Mouse (Mus musculus) MEL (cell line): ENCODE measurements around the gene Gm21976. TPM values are rescaled to one million over a fixed set of nuclear protein-coding genes. Genes with fewer than 3 reads are reported as not detected.

ENCODE experiments used
- DNase-seq: peaks from one replicate; pipeline ENCODE4 v3.0.0; 2011; ENCODE audit warnings: low read depth, low spot score
- H3K27ac ChIP-seq: 2 replicates; pipeline ENCODE4 v1.5.1; 2012; ENCODE audit warnings: low read depth, mild to moderate bottlenecking, control low read depth, low read length, moderate library complexity; ENCODE audit not compliant: control insufficient read depth
- H3K27me3 ChIP-seq, 2 experiments: fragments of 150-350 bp in 1 of 2; sonication (generic) in 1 of 2; 2 replicates each; pipeline ENCODE4 v1.6.1; 2012; ENCODE audit warnings: low read length in 2 of 2, mild to moderate bottlenecking in 2 of 2, improper control_type of control experiment in 1 of 2, moderate library complexity in 1 of 2; ENCODE audit not compliant: insufficient read depth in 2 of 2, control insufficient read depth in 1 of 2
- H3K36me3 ChIP-seq, 2 experiments: 2 replicates each; pipeline ENCODE4 v1.6.1; 2012 to 2014; ENCODE audit warnings: low read length in 2 of 2, improper control_type of control experiment in 1 of 2, inconsistent platforms in 1 of 2, mild to moderate bottlenecking in 1 of 2; ENCODE audit not compliant: insufficient read depth in 2 of 2, control insufficient read depth in 1 of 2
- H3K4me1 ChIP-seq, 2 experiments: fragments of 150-350 bp in 1 of 2; sonication (generic) in 1 of 2; 2 replicates each; pipeline ENCODE4 v1.6.1; 2012; ENCODE audit warnings: low read length in 2 of 2, improper control_type of control experiment in 1 of 2, mild to moderate bottlenecking in 1 of 2; ENCODE audit not compliant: insufficient read depth in 2 of 2, control insufficient read depth in 1 of 2
- H3K4me3 ChIP-seq, 2 experiments: fragments of 150-350 bp in 1 of 2; sonication (generic) in 1 of 2; 2 replicates each; pipeline ENCODE4 v1.5.1; 2012; ENCODE audit warnings: low read depth in 2 of 2, low read length in 2 of 2, mild to moderate bottlenecking in 2 of 2, moderate library complexity in 2 of 2, control low read depth in 1 of 2, improper control_type of control experiment in 1 of 2; ENCODE audit not compliant: control insufficient read depth in 1 of 2, insufficient read depth in 1 of 2
- H3K79me2 ChIP-seq: 2 replicates; pipeline ENCODE4 v1.6.1; 2012; ENCODE audit warnings: mild to moderate bottlenecking, low read length, moderate library complexity; ENCODE audit not compliant: control insufficient read depth, poor library complexity, insufficient read depth
- H3K9ac ChIP-seq: 2 replicates; pipeline ENCODE4 v1.6.1; 2012; ENCODE audit warnings: low read depth, mild to moderate bottlenecking, control low read depth, low read length, moderate library complexity; ENCODE audit not compliant: control insufficient read depth, poor library complexity, severe bottlenecking
- H3K9me3 ChIP-seq: fragments of 150-350 bp; sonication (generic); replicated peaks from 2 replicates; pipeline ENCODE4 v1.6.1; 2012; ENCODE audit warnings: mild to moderate bottlenecking, low read length, improper control_type of control experiment, moderate library complexity; ENCODE audit not compliant: insufficient read depth
- CHD2 ChIP-seq: IDR thresholded peaks from 2 replicates; pipeline ENCODE4 v1.6.1; 2011; ENCODE audit warnings: low read length, improper control_type of control experiment
- CTCF ChIP-seq, 3 experiments: IDR thresholded peaks in 2 of 3; conservative IDR thresholded peaks in 1 of 3; 2 replicates each; pipeline ENCODE4 v1.5.1; 2011 to 2012; ENCODE audit warnings: low read length in 3 of 3, low read depth in 2 of 3, mild to moderate bottlenecking in 2 of 3, improper control_type of control experiment in 1 of 3, inconsistent platforms in 1 of 3, mixed read lengths in 1 of 3, moderate library complexity in 1 of 3; ENCODE audit not compliant: control insufficient read depth in 1 of 3, insufficient read depth in 1 of 3, poor library complexity in 1 of 3, severe bottlenecking in 1 of 3
- ELF1 ChIP-seq: IDR thresholded peaks from 2 replicates; pipeline ENCODE4 v1.6.1; 2014; ENCODE audit warnings: low read depth, mild to moderate bottlenecking, inconsistent platforms, low read length, improper control_type of control experiment, moderate library complexity
- EP300 ChIP-seq, 2 experiments: IDR thresholded peaks; 2 replicates each; pipeline ENCODE4 v1.6.1; 2011; ENCODE audit warnings: improper control_type of control experiment in 2 of 2, low read length in 2 of 2, low read depth in 1 of 2, mild to moderate bottlenecking in 1 of 2
- GABPA ChIP-seq: IDR thresholded peaks from 2 replicates; pipeline ENCODE4 v1.6.1; 2012; ENCODE audit warnings: low read depth, mild to moderate bottlenecking, inconsistent platforms, low read length, improper control_type of control experiment, moderate library complexity
- JUND ChIP-seq: IDR thresholded peaks from 2 replicates; pipeline ENCODE4 v1.6.1; 2011; ENCODE audit warnings: low read depth, mild to moderate bottlenecking, improper control_type of control experiment, low read length
- KAT2A ChIP-seq: conservative IDR thresholded peaks from 2 replicates; pipeline ENCODE4 v1.6.1; 2012; ENCODE audit warnings: low read depth, low read length, improper control_type of control experiment, inconsistent platforms
- MAFK ChIP-seq: IDR thresholded peaks from 2 replicates; pipeline ENCODE4 v1.6.1; 2011; ENCODE audit warnings: low read depth, mild to moderate bottlenecking, low read length, improper control_type of control experiment, borderline replicate concordance
- MAX ChIP-seq: IDR thresholded peaks from 2 replicates; pipeline ENCODE4 v1.6.1; 2011; ENCODE audit warnings: low read length, improper control_type of control experiment
- MYC ChIP-seq: IDR thresholded peaks from 2 replicates; pipeline ENCODE4 v1.6.1; 2011; ENCODE audit warnings: low read depth, mild to moderate bottlenecking, low read length, improper control_type of control experiment, moderate library complexity
- NELFE ChIP-seq: IDR thresholded peaks from 2 replicates; pipeline ENCODE4 v1.6.1; 2011; ENCODE audit warnings: low read depth, low read length, improper control_type of control experiment
- RAD21 ChIP-seq: IDR thresholded peaks from 2 replicates; pipeline ENCODE4 v1.6.1; 2011; ENCODE audit warnings: mild to moderate bottlenecking, low read depth, low read length, improper control_type of control experiment
- SIN3A ChIP-seq: IDR thresholded peaks from 2 replicates; pipeline ENCODE4 v1.6.1; 2012; ENCODE audit warnings: low read length, improper control_type of control experiment, inconsistent platforms
- TBP ChIP-seq: IDR thresholded peaks from 2 replicates; pipeline ENCODE4 v1.8.0; 2011; ENCODE audit warnings: low read depth, low read length, improper control_type of control experiment
- TCF12 ChIP-seq: IDR thresholded peaks from 2 replicates; pipeline ENCODE4 v1.6.1; 2014; ENCODE audit warnings: low read depth, mild to moderate bottlenecking, inconsistent platforms, low read length, improper control_type of control experiment, moderate library complexity
- UBTF ChIP-seq: IDR thresholded peaks from 2 replicates; pipeline ENCODE4 v1.6.1; 2012; ENCODE audit warnings: low read depth, mild to moderate bottlenecking, inconsistent platforms, low read length, improper control_type of control experiment, moderate library complexity, borderline replicate concordance; ENCODE audit not compliant: insufficient read depth
- USF1 ChIP-seq: IDR thresholded peaks from 2 replicates; pipeline ENCODE4 v1.6.1; 2014; ENCODE audit warnings: low read depth, mild to moderate bottlenecking, inconsistent platforms, low read length, improper control_type of control experiment, moderate library complexity
- USF2 ChIP-seq, 2 experiments: IDR thresholded peaks; 2 replicates each; pipeline ENCODE4 v1.6.1; 2011 to 2012; ENCODE audit warnings: improper control_type of control experiment in 2 of 2, low read length in 2 of 2, borderline replicate concordance in 1 of 2, inconsistent platforms in 1 of 2, low read depth in 1 of 2, mild to moderate bottlenecking in 1 of 2; ENCODE audit not compliant: insufficient read depth in 1 of 2
- ZC3H11A ChIP-seq: IDR thresholded peaks from 2 replicates; pipeline ENCODE4 v1.6.1; 2012; ENCODE audit warnings: low read depth, mild to moderate bottlenecking, inconsistent platforms, low read length, improper control_type of control experiment
- ZMIZ1 ChIP-seq: IDR thresholded peaks from 2 replicates; pipeline ENCODE4 v1.6.1; 2012; ENCODE audit warnings: low read depth, mild to moderate bottlenecking, inconsistent platforms, low read length, improper control_type of control experiment, moderate library complexity
- ZNF384 ChIP-seq: IDR thresholded peaks from 2 replicates; pipeline ENCODE4 v1.6.1; 2012; ENCODE audit warnings: low read depth, mild to moderate bottlenecking, inconsistent platforms, low read length, improper control_type of control experiment
- polyA plus RNA-seq, 2 experiments: library from polyadenylated mRNA; stranded (reverse) in 1 of 2; unstranded in 1 of 2; fragments of >175 nt in 1 of 2; fragments of >200 nt in 1 of 2; gene quantifications; 2 replicates each; pipeline versions ENCODE4 v1.2.1 to v1.2.4; 2012; ENCODE audit warnings: low replicate concordance in 2 of 2, low read depth in 1 of 2; ENCODE audit not compliant: insufficient read length in 2 of 2, insufficient read depth in 1 of 2, missing spikeins in 1 of 2
- total RNA-seq: library from RNA; depleted of rRNA; stranded (reverse); fragments of 300-350 nt; gene quantifications from 2 replicates; pipeline ENCODE4 v1.2.3, GENCODE M21; 2012

Gm21976 gene
- total and polyA plus RNA-seq, 3 experiments: not detected

DNA sequence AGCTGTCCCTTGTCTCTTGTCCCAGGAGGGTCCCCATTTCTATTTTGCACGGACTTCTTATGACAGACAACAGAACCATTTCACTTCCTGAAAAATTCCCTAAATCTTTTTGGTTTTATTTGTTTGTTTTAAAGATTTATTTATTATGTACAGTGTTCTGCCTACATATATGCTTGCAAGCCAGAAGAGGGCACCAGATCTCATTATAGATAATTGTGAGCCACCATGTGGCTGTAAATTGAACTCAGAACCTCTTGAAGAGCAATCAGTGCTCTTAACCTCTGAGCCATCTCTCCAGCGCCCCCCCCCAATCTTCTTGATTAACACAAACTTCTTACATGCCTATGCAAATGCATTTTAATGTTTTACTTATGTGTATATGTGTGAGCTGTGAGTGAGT lies 11.0 kb downstream of the Gm21976 start:
- DNase-seq: no peak
- no peak overlapping the region for H3K27ac ChIP-seq
- TF ChIP-seq KAT2A (no peak), CTCF (IDR thresholded peaks at IDR 0.05 in 2 of 3, conservative IDR thresholded peaks at IDR 0.05 in 1 of 3; ENCODE audit: control insufficient read depth in 1 of 3, insufficient read depth in 1 of 3, low read depth in 2 of 3, low read length in 3 of 3, poor library complexity in 1 of 3, severe bottlenecking in 1 of 3) (peak in 1 of 3 experiments; percentile 21; a peak in 1 of 6 replicates), ZMIZ1 (no peak)
- TF ChIP-seq, all 39 proteins: peak for 1
- Histone ChIP-seq H3K27me3 (no peaks in the 10 kb centered on the region), H3K9ac (no peak overlapping the region), H3K4me3 (no peak overlapping the region), H3K36me3 (no peaks in the 10 kb centered on the region; a peak in 1 of 4 replicates), H3K79me2 (no peaks in the 10 kb centered on the region), H3K4me1 (no peaks in the 10 kb centered on the region), H3K9me3 (no peaks in the 10 kb centered on the region)

DNA sequence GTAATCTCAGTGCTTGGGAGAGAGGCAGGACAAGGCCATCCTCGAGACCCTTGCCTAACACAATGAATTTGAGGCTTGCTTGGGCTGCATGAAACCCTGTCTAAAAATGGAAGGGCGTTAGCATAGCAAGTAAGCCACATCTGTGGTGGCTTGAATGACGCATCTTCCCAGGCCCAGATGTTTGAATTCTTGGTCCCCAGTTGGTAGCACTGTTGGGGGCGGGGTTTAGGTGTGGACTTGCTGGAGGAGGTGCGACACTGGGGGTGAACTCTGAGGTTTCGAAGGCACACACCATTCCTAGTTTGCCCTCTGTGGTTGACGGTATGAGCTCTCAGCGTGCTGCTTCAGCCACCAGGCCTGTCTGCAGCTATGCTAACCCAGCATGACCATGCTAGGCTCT lies 12.0 kb downstream of the Gm21976 start:
- Histone ChIP-seq H3K9ac (no peak overlapping the region), H3K79me2 (no peaks in the 10 kb centered on the region), H3K27ac (no peak overlapping the region), H3K4me1 (no peaks in the 10 kb centered on the region), H3K9me3 (no peaks in the 10 kb centered on the region), H3K36me3 (no peaks in the 10 kb centered on the region; a peak in 1 of 4 replicates), H3K27me3 (no peaks in the 10 kb centered on the region), H3K4me3 (no peak overlapping the region)
- no peak for TF ChIP-seq USF2 (IDR thresholded peaks at IDR 0.05; ENCODE audit: borderline replicate concordance in 1 of 2, insufficient read depth in 1 of 2, low read depth in 1 of 2, low read length in 2 of 2)
- TF ChIP-seq TCF12: no peak
- TF ChIP-seq NELFE: no peak
- TF ChIP-seq ZMIZ1: no peak
- no peak for TF ChIP-seq ZNF384
- no peak for TF ChIP-seq GABPA
- no peak for TF ChIP-seq ELF1
- TF ChIP-seq MAFK: no peak
- TF ChIP-seq CHD2: no peak
- TF ChIP-seq MAX: no peak
- no peak for TF ChIP-seq MYC
- TF ChIP-seq UBTF: no peak
- no peak for TF ChIP-seq JUND
- DNase-seq: no peak

DNA sequence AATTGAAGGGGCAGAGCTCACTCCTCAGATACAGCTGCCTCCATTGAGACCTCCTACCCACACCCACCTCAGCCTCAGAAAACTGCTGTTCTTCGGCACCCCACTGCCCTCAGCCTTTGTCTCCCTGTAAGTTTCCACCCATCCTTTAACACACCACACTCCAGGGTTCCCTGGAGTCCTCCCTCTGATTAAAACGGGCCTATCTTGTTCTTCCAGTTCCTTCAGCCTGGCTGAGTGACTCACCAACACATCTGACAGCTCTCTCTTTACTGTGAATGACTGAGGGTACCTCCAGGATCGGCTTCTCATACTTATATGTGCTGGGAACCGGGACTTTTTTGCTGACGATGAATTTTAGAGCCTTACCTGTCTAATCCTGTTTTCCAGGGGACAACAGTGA lies 16.4 kb downstream of the Gm21976 start:
- no peak for TF ChIP-seq ZC3H11A
- TF ChIP-seq KAT2A: no peak
- no peak for TF ChIP-seq RAD21
- no peak for TF ChIP-seq USF1
- TF ChIP-seq SIN3A: no peak
- no peak for TF ChIP-seq MYC
- TF ChIP-seq TBP: no peak
- no peak for TF ChIP-seq EP300 (IDR thresholded peaks at IDR 0.05; ENCODE audit: low read depth in 1 of 2, low read length in 2 of 2)
- H3K27me3 ChIP-seq: no peaks in the 10 kb centered on the region
- H3K79me2 ChIP-seq: no peaks in the 10 kb centered on the region
- no peaks in the 10 kb centered on the region for H3K9me3 ChIP-seq
- H3K9ac ChIP-seq: no peak overlapping the region
- no peak overlapping the region for H3K27ac ChIP-seq
- no peaks in the 10 kb centered on the region for H3K36me3 ChIP-seq
- H3K4me1 ChIP-seq: no peaks in the 10 kb centered on the region; a peak in 1 of 4 replicates
- H3K4me3 ChIP-seq: no peak overlapping the region
- no peak for DNase-seq
